Comparison of ENCODE assay signal across 17 mouse cellular contexts in genomic region chr14:21013800-21014334, GRCm38 (mm10).
"Had no signal": no experiment of that assay in that cellular context is flagged by ENCODE, and none has a peak within 500 bp of the region (broad histone marks: within the 10 kb centered on the region; RNA-seq: fewer than 3 reads in every experiment).

No protein-coding gene starts in this region.

- H3K27ac ChIP-seq: liver, embryonic 15.5 days; lung, embryonic 15.5 days; macrophage; midbrain, embryonic 13.5 days; midbrain, embryonic 15.5 days; neural tube, embryonic 12.5 days; stomach, embryonic 15.5 days; stomach, postnatal 0 days had no signal

- H3K36me3 ChIP-seq: midbrain, embryonic 15.5 days had no signal

- DNase-seq: liver, postnatal 0 days; lung, adult 2 months; lung, postnatal 14 days; lung, postnatal 36 days; right cerebral cortex, postnatal 14 days; thymus, adult 18-20 months; thymus, postnatal 25 days; thymus, postnatal 4 days had no signal

- H3K4me1 ChIP-seq: liver, embryonic 15.5 days; lung, embryonic 15.5 days; midbrain, embryonic 15.5 days; neural tube, embryonic 12.5 days; stomach, embryonic 15.5 days had no signal

- H3K4me2 ChIP-seq: liver, embryonic 15.5 days; lung, embryonic 15.5 days; midbrain, embryonic 13.5 days; midbrain, embryonic 15.5 days; neural tube, embryonic 12.5 days; stomach, embryonic 15.5 days had no signal

- H3K9ac ChIP-seq: liver, embryonic 15.5 days; liver, postnatal 0 days; lung, embryonic 15.5 days; midbrain, embryonic 13.5 days; midbrain, embryonic 15.5 days; neural tube, embryonic 12.5 days; stomach, embryonic 15.5 days had no signal

- H3K27me3 ChIP-seq: liver, embryonic 15.5 days; lung, embryonic 15.5 days; megakaryocyte, embryonic 14.5 days; midbrain, embryonic 13.5 days; midbrain, embryonic 15.5 days; neural tube, embryonic 12.5 days; stomach, embryonic 15.5 days had no signal

- H3K4me3 ChIP-seq: liver, embryonic 15.5 days; lung, embryonic 15.5 days; megakaryocyte, embryonic 14.5 days; midbrain, embryonic 13.5 days; midbrain, embryonic 15.5 days; neural tube, embryonic 12.5 days; stomach, embryonic 15.5 days had no signal

- H3K9me3 ChIP-seq: liver, embryonic 15.5 days; lung, embryonic 15.5 days; megakaryocyte, embryonic 14.5 days; midbrain, embryonic 13.5 days; midbrain, embryonic 15.5 days; neural tube, embryonic 12.5 days; stomach, embryonic 15.5 days had no signal
